Mouse (Mus musculus): Measurements from ENCODE around the gene P4hb.

GRCm38 (mm10) chr11:120578024-120578693, 5.1 kb upstream of the P4hb start:
- TF ChIP-seq CTCF (IDR thresholded peaks at IDR 0.05; ENCODE audit: control insufficient read depth, insufficient read depth, insufficient read length) (no peak), MYOD1 (IDR thresholded peaks at IDR 0.05; ENCODE audit: control insufficient read depth, insufficient read length, low read depth) (no peak), MAX (IDR thresholded peaks at IDR 0.05) (no peak), CEBPB (IDR thresholded peaks at IDR 0.05; ENCODE audit: low read depth) (no peak), MYOG (IDR thresholded peaks at IDR 0.05; ENCODE audit: control insufficient read depth, extremely low read depth, insufficient read length) (no peak)

Measured in C2C12 (cell line).